Mouse (Mus musculus): ENCODE data around the gene Vps25. TPM values are rescaled to one million over a fixed set of nuclear protein-coding genes. Genes with fewer than 3 reads are reported as not detected.

The Vps25 gene
- polyA plus RNA-seq, 2 experiments, result 36.3 to 90.0 TPM

- no peak overlapping the region for H3K27ac ChIP-seq
- TF ChIP-seq EP300 (IDR thresholded peaks at IDR 0.05; ENCODE audit: low read depth), result no peak
- TF ChIP-seq CTCF (IDR thresholded peaks at IDR 0.05; ENCODE audit: low read depth), result no peak
- no peaks in the 10 kb centered on the region for H3K9me3 ChIP-seq (ENCODE audit: control insufficient read depth, low read length)
- no peaks in the 10 kb centered on the region for H3K36me3 ChIP-seq (replicated peaks; ENCODE audit: control insufficient read depth, insufficient read depth, low read depth)
- WGBS (ENCODE audit: insufficient replicate concordance), result 18% methylated on average over 8 of the region's 8 CpGs
- no peak overlapping the region for H3K4me2 ChIP-seq (ENCODE audit: low read depth)
- H3K4me3 ChIP-seq (ENCODE audit: insufficient read depth in 1 of 2, low read depth in 2 of 2, low read length in 2 of 2), result no peak overlapping the region
- ATAC-seq (ENCODE audit: insufficient read depth) (no peak), DNase-seq (ENCODE audit: low read depth in 3 of 3, low spot score in 3 of 3) (no peak)
- peaks cover 31% of the 10 kb centered on the region for H3K27me3 ChIP-seq (ENCODE audit: control insufficient read depth, insufficient read depth, low read length)
- H3K4me1 ChIP-seq (replicated peaks; ENCODE audit: control insufficient read depth in 2 of 2, insufficient read depth in 2 of 2, low read length in 1 of 2), result peaks cover 7 to 26% of the 10 kb centered on the region in 2 experiments; a peak in 3 of 4 replicates
- H3K9ac ChIP-seq (replicated peaks), result no peak overlapping the region
Observed at GRCm38 (mm10) chr11:101229361-101229900, 24.1 kb upstream of the Vps25 start.

DNA sequence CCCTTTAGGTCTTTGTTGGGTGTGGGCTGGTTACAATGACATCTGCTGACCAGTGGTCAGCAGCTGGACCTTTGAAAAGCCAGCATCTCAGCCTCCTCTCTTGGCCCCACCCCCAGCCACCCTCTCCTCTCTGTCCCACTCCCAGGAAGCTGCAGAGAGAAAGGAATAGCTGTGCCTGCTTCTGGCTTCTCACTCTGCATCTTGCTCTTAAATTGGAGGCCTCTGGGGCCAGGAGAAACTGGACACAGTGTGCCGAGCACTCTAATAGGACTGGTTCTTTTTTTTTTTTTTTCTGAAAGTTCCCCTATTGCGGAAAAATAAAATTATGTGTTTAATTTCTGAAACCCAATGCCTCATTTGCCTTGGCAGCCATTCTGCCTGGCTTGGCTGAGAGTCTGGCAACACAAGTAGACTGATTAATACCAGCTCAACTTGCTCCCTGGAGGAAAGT lies 23.4 kb upstream of the Vps25 start:
- peaks cover 31% of the 10 kb centered on the region for H3K27me3 ChIP-seq (ENCODE audit: control insufficient read depth, insufficient read depth, low read length)
- H3K36me3 ChIP-seq (replicated peaks; ENCODE audit: control insufficient read depth, insufficient read depth, low read depth), result no peaks in the 10 kb centered on the region
- DNase-seq (ENCODE audit: low read depth in 3 of 3, low spot score in 3 of 3), result no peak
- TF ChIP-seq EP300 (IDR thresholded peaks at IDR 0.05; ENCODE audit: low read depth), result no peak
- WGBS (ENCODE audit: insufficient replicate concordance), result 34% methylated on average over 2 of the region's 2 CpGs
- H3K4me1 ChIP-seq (replicated peaks; ENCODE audit: control insufficient read depth in 2 of 2, insufficient read depth in 2 of 2, low read length in 1 of 2), result peaks cover 5 to 25% of the 10 kb centered on the region in 2 experiments; a peak in 3 of 4 replicates
- H3K27ac ChIP-seq, result no peak overlapping the region
- no peak overlapping the region for H3K4me3 ChIP-seq (ENCODE audit: insufficient read depth in 1 of 2, low read depth in 2 of 2, low read length in 2 of 2)
- H3K4me2 ChIP-seq (ENCODE audit: low read depth), result no peak overlapping the region
- H3K9me3 ChIP-seq (ENCODE audit: control insufficient read depth, low read length), result no peaks in the 10 kb centered on the region
- no peak overlapping the region for H3K9ac ChIP-seq (replicated peaks)
- ATAC-seq (ENCODE audit: insufficient read depth), result no peak

DNA sequence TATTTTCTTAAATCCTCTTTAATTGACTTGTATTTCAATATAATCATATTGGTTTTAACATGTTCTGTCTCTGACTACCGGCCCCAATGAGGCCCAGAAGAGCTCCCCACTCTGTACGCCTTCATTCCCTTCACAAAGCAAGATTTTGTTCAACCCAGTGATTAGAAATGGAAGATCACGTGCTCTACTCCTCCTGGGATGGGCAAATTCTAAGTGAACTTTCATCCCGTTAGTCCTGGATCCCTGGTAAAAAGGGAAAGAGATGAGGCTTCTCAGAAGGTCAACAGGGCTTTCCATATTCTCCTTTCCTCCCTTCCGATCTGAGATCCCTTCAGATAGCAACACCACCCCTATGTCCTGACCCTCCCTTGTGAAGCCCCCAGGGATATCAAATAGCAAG lies 23.0 kb upstream of the Vps25 start:
- no peak for DNase-seq (ENCODE audit: low read depth in 3 of 3, low spot score in 3 of 3)
- TF ChIP-seq EP300 (IDR thresholded peaks at IDR 0.05; ENCODE audit: low read depth) (no peak), CTCF (IDR thresholded peaks at IDR 0.05; ENCODE audit: low read depth) (no peak)
- ATAC-seq (ENCODE audit: insufficient read depth), result no peak
- H3K27ac ChIP-seq, result no peak overlapping the region
- peak overlapping the region; percentile 32 for H3K4me2 ChIP-seq (ENCODE audit: low read depth)
- H3K36me3 ChIP-seq (replicated peaks; ENCODE audit: control insufficient read depth, insufficient read depth, low read depth), result no peaks in the 10 kb centered on the region
- WGBS (ENCODE audit: insufficient replicate concordance), result 33% methylated on average over 5 of the region's 5 CpGs
- H3K4me1 ChIP-seq (replicated peaks; ENCODE audit: control insufficient read depth in 2 of 2, insufficient read depth in 2 of 2, low read length in 1 of 2), result peaks cover under 1 to 23% of the 10 kb centered on the region in 2 experiments; a peak in 3 of 4 replicates
- peaks cover 31% of the 10 kb centered on the region for H3K27me3 ChIP-seq (ENCODE audit: control insufficient read depth, insufficient read depth, low read length)
- no peak overlapping the region for H3K9ac ChIP-seq (replicated peaks)
- no peaks in the 10 kb centered on the region for H3K9me3 ChIP-seq (ENCODE audit: control insufficient read depth, low read length)
- no peak overlapping the region for H3K4me3 ChIP-seq (ENCODE audit: insufficient read depth in 1 of 2, low read depth in 2 of 2, low read length in 2 of 2)

DNA sequence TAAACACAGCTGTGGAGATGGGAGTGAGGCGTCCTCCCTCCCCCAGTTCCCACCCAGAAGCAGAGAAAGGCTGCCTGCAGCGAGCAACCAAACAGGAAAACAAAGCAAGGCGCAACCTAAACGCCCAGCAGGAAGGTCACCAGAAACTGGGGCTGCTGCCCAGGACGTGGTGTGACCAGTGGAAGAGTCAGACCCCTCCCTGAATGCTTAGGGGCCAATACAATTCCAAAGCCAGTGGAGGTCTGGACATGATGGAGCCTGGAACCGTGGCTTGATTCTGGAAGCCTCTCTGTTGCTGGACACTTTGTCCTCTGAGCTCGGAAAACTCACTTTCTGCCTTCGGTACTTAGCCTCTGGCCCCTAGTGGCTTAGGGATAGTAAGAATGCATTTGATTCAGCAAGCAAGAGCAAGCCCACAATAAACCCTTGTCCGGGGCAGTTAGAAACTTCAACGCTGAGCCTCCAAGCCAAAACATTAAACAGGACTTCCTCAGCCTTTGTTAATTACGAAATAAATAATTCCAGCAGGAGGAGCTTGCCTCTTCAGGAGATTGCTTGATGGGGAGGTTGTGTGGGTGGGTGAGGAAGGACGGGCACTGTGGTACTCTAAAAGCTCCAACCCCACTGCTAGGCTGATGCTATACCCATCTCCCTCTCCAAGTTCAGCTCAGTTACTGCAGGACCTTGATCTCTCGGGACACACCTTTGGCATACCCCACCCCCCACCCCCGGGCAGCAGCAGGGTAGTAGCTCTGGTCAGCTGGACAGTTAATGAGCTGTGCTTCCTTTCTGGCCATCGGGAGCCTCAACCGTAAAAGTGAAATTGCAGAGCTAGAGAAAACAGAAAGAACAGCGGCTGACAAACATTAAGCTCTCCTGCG lies 22.3 kb upstream of the Vps25 start:
- no peak for ATAC-seq (ENCODE audit: insufficient read depth)
- Histone ChIP-seq H3K27me3 (ENCODE audit: control insufficient read depth, insufficient read depth, low read length) (peaks cover 31% of the 10 kb centered on the region), H3K4me1 (replicated peaks; ENCODE audit: control insufficient read depth in 2 of 2, insufficient read depth in 2 of 2, low read length in 1 of 2) (peaks cover 0 to 23% of the 10 kb centered on the region in 2 experiments; a peak in 2 of 4 replicates), H3K4me2 (ENCODE audit: low read depth) (peak overlapping the region; percentile 32), H3K4me3 (ENCODE audit: insufficient read depth in 1 of 2, low read depth in 2 of 2, low read length in 2 of 2) (peak overlapping the region; percentile 16 to 20; a peak in 2 of 4 replicates), H3K27ac (no peak overlapping the region; the same call in 1 of the 2 replicates), H3K9ac (replicated peaks) (no peak overlapping the region), H3K9me3 (ENCODE audit: control insufficient read depth, low read length) (no peaks in the 10 kb centered on the region), H3K36me3 (replicated peaks; ENCODE audit: control insufficient read depth, insufficient read depth, low read depth) (no peaks in the 10 kb centered on the region)
- 4% methylated on average over 18 of the region's 18 CpGs for WGBS (ENCODE audit: insufficient replicate concordance)
- TF ChIP-seq CTCF (IDR thresholded peaks at IDR 0.05; ENCODE audit: low read depth), result no peak
- no peak for TF ChIP-seq EP300 (IDR thresholded peaks at IDR 0.05; ENCODE audit: low read depth)
- DNase-seq (ENCODE audit: low read depth in 3 of 3, low spot score in 3 of 3), result no peak
